Mouse (Mus musculus) stomach, embryonic 14.5 days (tissue): ENCODE data around the gene Ccp110. TPM values are rescaled to one million over a fixed set of nuclear protein-coding genes. Genes with fewer than 3 reads are reported as not detected.

Source experiments
- ATAC-seq: fragments of 200-750 bp; cut with Nextera tagmentation; 2 replicates; pipeline ENCODE4 v1.8.0; 2017; ENCODE audit warnings: low read depth, moderate TSS enrichment; ENCODE audit not compliant: insufficient number of reproducible peaks, insufficient read depth, low FRiP score
- H3K27ac ChIP-seq: fragments of 300-500 bp; sonication (generic); 2 replicates; pipeline ENCODE4 v1.5.1; 2014; ENCODE audit warnings: mild to moderate bottlenecking, low read length, moderate library complexity, mixed read lengths
- H3K27me3 ChIP-seq: fragments of 300-500 bp; sonication (generic); 2 replicates; pipeline ENCODE4 v1.6.1; 2014; ENCODE audit warnings: low read length, control low read depth, mixed read lengths; ENCODE audit not compliant: control insufficient read depth, insufficient read depth
- H3K36me3 ChIP-seq: fragments of 300-500 bp; sonication (generic); 2 replicates; pipeline ENCODE4 v1.6.1; 2014; ENCODE audit warnings: mild to moderate bottlenecking, control low read depth, low read length, moderate library complexity, mixed read lengths; ENCODE audit not compliant: control insufficient read depth, insufficient read depth
- H3K4me1 ChIP-seq: fragments of 300-500 bp; sonication (generic); 2 replicates; pipeline ENCODE4 v1.6.1; 2014; ENCODE audit warnings: low read length, control low read depth, mixed read lengths; ENCODE audit not compliant: control insufficient read depth, insufficient read depth
- H3K4me2 ChIP-seq: fragments of 300-500 bp; sonication (generic); replicated peaks from 2 replicates; pipeline ENCODE4 v1.6.1; 2014; ENCODE audit warnings: low read depth, low read length, control low read depth
- H3K4me3 ChIP-seq: fragments of 300-500 bp; sonication (generic); 2 replicates; pipeline ENCODE4 v1.5.1; 2014; ENCODE audit warnings: low read depth, low read length, control low read depth
- H3K9ac ChIP-seq: fragments of 300-500 bp; sonication (generic); replicated peaks from 2 replicates; pipeline ENCODE4 v1.6.1; 2014; ENCODE audit warnings: low read depth, mild to moderate bottlenecking, control low read depth, low read length, moderate library complexity, mixed read lengths
- H3K9me3 ChIP-seq: fragments of 300-500 bp; sonication (generic); 2 replicates; pipeline ENCODE4 v1.6.1; 2016; ENCODE audit warnings: low read depth, low read length, control low read depth; ENCODE audit not compliant: control insufficient read depth
- WGBS: fragments of 180-500 bp; shearing (Covaris S2); extraction: QIAGEN DNeasy Blood & Tissue Kit; methylation state at CpG from one replicate; pipeline ENCODE4 v1.1.7; 2014; 5-methylcytosine and 5-hydroxymethylcytosine counted together
- polyA plus RNA-seq: library from polyadenylated mRNA; unstranded; fragments of >200 nt; fragmentation: Nextera tagmentation; extraction: Ambion mirVana; gene quantifications from 2 replicates; pipeline ENCODE4 v1.2.1, GENCODE M21; 2014

The Ccp110 gene
- polyA plus RNA-seq, 1 experiment from 2014 or later, result 12.2 TPM

- ATAC-seq, result no peak
- no peak overlapping the region for H3K9ac ChIP-seq
- H3K4me1 ChIP-seq, result no peaks in the 10 kb centered on the region
- peaks cover 3% of the 10 kb centered on the region; the same call in 1 of the 2 replicates for H3K36me3 ChIP-seq
- no peaks in the 10 kb centered on the region for H3K27me3 ChIP-seq
- H3K27ac ChIP-seq, result no peak overlapping the region
- WGBS, result 77% methylated on average over 1 of the region's 1 CpGs
- H3K9me3 ChIP-seq, result no peaks in the 10 kb centered on the region
- H3K4me2 ChIP-seq, result no peak overlapping the region
- H3K4me3 ChIP-seq, result no peak overlapping the region
Observed at GRCm38 (mm10) chr7:118738730-118739129, 26.4 kb downstream of the Ccp110 start.

GRCm38 (mm10) chr7:118739975-118740531 is 27.7 kb downstream of the Ccp110 start, which contains the start of gene Vps35l:
Vps35l (plus strand) TSS chr7:118740226.
- no peak within 1 kb of the TSS for H3K27ac ChIP-seq
- peak within 1 kb of the TSS; percentile 47 for H3K9ac ChIP-seq
- ATAC-seq, result peak; percentile 69
- peak within 1 kb of the TSS; percentile 79 for H3K4me2 ChIP-seq
- peaks cover 3% of the 10 kb centered on the region; the same call in 1 of the 2 replicates for H3K36me3 ChIP-seq
- H3K9me3 ChIP-seq, result no peaks in the 10 kb centered on the region
- 2% methylated on average over 14 of the region's 16 CpGs for WGBS
- no peaks in the 10 kb centered on the region for H3K27me3 ChIP-seq
- H3K4me1 ChIP-seq, result no peaks in the 10 kb centered on the region
- peak within 1 kb of the TSS; percentile 75 for H3K4me3 ChIP-seq

DNA sequence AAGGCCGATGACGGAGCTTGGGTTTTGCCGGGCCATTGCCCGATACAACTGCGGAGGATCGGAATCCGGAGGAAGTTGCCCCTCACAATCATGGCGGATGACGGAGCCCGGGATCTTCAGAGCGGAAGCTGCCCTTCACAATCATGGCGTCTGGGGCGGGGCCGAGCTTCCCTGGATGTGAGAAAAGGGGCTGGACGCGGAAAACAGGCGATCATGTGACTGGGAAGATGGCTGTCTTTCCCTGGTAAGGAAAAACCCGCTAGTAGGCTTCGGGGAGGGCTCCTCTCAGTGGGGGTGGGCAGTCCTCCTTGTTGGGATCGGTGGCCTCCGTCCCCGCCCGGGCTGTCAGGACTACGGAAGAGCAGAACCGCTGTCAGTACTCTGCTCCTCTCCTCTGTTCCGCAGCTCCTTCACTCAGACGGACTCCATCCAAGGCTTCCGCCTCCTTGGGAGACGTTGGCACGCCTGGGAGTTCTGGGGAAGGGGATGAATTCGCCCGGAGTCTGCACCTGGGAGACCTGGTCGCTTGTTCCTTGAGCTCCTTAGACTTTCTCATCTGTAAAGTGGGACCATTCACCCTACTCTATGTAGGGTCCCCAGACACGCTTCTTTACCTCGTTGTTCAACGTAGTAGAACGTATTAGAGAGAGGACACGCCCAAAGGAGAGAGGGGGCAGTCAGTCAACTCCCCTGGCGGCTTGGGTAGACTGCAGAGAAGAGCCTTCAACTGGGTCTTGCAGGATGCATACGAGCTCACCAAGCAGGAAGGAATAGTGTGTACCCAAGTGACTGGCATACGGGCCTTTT is 28.4 kb downstream of the Ccp110 start:
- WGBS, result 2% methylated on average over 41 of the region's 41 CpGs
- Histone ChIP-seq H3K4me3 (peak overlapping the region; percentile 75), H3K27ac (no peak overlapping the region), H3K9ac (peak overlapping the region; percentile 47), H3K27me3 (no peaks in the 10 kb centered on the region), H3K4me1 (no peaks in the 10 kb centered on the region), H3K9me3 (no peaks in the 10 kb centered on the region), H3K4me2 (peak overlapping the region; percentile 79), H3K36me3 (peaks cover under 1% of the 10 kb centered on the region; the same call in 1 of the 2 replicates)
- ATAC-seq, result peak; percentile 94

- no peaks in the 10 kb centered on the region for H3K4me1 ChIP-seq
- H3K27ac ChIP-seq, result no peak overlapping the region
- no peak for ATAC-seq
- 90% methylated on average over 4 of the region's 6 CpGs for WGBS
- H3K36me3 ChIP-seq, result peaks cover 4% of the 10 kb centered on the region; the same call in 1 of the 2 replicates
- H3K9me3 ChIP-seq, result no peaks in the 10 kb centered on the region
- H3K27me3 ChIP-seq, result no peaks in the 10 kb centered on the region
- H3K4me2 ChIP-seq, result no peak overlapping the region
- no peak overlapping the region for H3K9ac ChIP-seq
- H3K4me3 ChIP-seq, result no peak overlapping the region
Observed at GRCm38 (mm10) chr7:118742278-118742677, 29.9 kb downstream of the Ccp110 start.

DNA sequence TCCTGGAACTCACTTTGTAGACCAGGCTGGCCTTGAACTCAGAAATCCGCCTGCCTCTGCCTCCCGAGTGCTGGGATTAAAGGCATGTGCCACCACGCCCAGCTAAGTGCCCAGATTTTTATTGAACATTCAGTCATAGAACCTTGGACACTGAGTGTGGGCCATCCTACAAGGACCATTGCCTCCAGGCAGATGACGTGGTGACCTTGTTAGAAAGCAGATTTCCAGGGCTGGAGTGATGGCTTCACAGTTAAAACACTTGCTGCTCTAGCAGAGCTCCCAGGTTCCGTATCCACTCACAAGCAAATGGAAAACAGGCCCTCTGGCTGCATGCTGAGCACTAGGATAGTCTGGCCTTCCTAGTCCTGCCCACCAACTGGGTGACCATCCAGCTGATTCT is 32.4 kb downstream of the Ccp110 start:
- 94% methylated on average over 5 of the region's 5 CpGs for WGBS
- Histone ChIP-seq H3K4me2 (no peak overlapping the region), H3K4me3 (no peak overlapping the region), H3K27me3 (no peaks in the 10 kb centered on the region), H3K9me3 (no peaks in the 10 kb centered on the region), H3K4me1 (no peaks in the 10 kb centered on the region), H3K27ac (no peak overlapping the region), H3K36me3 (peaks cover 23% of the 10 kb centered on the region), H3K9ac (no peak overlapping the region)
- no peak for ATAC-seq

DNA sequence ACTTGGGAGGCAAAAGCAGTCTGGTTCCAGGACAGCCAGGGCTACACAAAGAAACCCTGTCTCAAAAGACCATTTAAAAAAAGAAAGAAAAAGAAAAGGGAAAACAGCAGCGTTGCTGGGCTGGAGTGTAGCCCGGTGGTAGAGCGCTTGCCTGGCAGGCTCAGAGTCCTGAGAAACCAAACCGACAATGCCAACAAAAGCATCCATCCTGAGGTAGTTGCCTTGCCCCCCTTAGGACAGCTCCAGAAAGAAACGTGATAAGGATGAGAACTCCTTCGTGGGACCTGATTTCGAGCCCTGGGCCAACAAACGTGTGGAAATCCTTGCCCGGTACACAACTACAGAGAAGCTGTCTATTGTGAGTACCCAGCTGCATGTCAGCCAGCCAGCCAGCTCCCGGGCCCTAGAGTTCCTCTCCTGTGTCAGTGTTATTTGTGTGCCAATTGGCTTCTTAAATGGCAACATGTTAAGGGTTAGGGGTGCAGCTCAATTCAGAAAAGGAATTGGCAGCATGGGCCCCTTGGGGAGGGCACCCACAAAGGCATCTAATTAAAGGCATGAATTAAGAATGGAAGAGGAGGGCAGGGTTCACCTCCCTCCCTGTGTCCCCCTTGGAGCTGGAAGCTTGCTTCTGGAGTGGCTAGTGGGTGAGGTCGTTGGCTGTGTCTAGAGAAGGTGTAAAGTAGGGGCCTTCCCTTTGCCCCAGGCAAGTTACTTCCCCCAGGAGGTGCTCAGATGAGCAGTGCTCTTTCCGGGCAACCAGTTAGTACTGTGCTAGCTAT is 35.7 kb downstream of the Ccp110 start:
- Histone ChIP-seq H3K4me3 (no peak overlapping the region), H3K4me2 (no peak overlapping the region), H3K27me3 (no peaks in the 10 kb centered on the region), H3K27ac (no peak overlapping the region), H3K9ac (no peak overlapping the region), H3K4me1 (no peaks in the 10 kb centered on the region), H3K36me3 (peaks cover 40% of the 10 kb centered on the region), H3K9me3 (no peaks in the 10 kb centered on the region)
- 90% methylated on average over 12 of the region's 12 CpGs for WGBS
- ATAC-seq, result no peak

DNA sequence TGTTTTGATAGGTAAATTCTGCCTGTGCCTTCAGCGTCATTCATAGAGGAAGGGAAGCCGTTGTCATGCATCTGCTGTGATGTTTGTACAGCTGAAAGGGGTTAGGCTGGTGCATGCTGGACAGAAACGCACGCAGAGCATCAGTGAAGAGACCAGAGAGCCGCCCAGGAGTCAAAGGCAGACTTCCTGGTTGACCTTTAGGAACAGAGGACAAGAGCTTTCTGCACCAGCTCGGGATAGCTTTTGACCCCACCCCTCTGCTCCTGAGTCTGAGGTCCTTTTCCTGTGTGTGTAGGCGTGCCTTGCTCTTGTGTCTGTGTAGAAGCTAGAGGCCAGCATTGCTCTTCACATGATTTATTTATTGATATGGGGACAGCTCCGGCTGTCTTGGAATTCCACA is 37.4 kb downstream of the Ccp110 start:
- ATAC-seq, result no peak
- Histone ChIP-seq H3K4me1 (no peaks in the 10 kb centered on the region), H3K36me3 (peaks cover 41% of the 10 kb centered on the region), H3K9me3 (no peaks in the 10 kb centered on the region), H3K4me3 (no peak overlapping the region), H3K27ac (no peak overlapping the region), H3K4me2 (no peak overlapping the region), H3K9ac (no peak overlapping the region), H3K27me3 (no peaks in the 10 kb centered on the region)
- WGBS, result 82% methylated on average over 8 of the region's 8 CpGs

- Histone ChIP-seq H3K4me3 (no peak overlapping the region), H3K4me2 (no peak overlapping the region), H3K9me3 (no peaks in the 10 kb centered on the region), H3K27me3 (no peaks in the 10 kb centered on the region), H3K27ac (no peak overlapping the region), H3K36me3 (peaks cover 47% of the 10 kb centered on the region), H3K9ac (no peak overlapping the region), H3K4me1 (no peaks in the 10 kb centered on the region)
- 85% methylated on average over 7 of the region's 7 CpGs for WGBS
- ATAC-seq, result no peak
Observed at GRCm38 (mm10) chr7:118751625-118752024, 39.3 kb downstream of the Ccp110 start.
